Mouse (Mus musculus) CH12.LX (cell line): ENCODE results near the gene Xylt1.

Experiments
- CHD1 ChIP-seq: IDR thresholded peaks from 2 replicates; pipeline ENCODE4 v1.6.1; 2012; ENCODE audit warnings: low read depth, low read length, improper control_type of control experiment, inconsistent platforms
- CTCF ChIP-seq, 2 experiments: IDR thresholded peaks in 1 of 2; conservative IDR thresholded peaks in 1 of 2; 2 replicates each; pipeline ENCODE4 v1.5.1; 2011 to 2012; ENCODE audit warnings: low read depth in 2 of 2, low read length in 2 of 2, improper control_type of control experiment in 1 of 2, inconsistent platforms in 1 of 2, mild to moderate bottlenecking in 1 of 2, moderate library complexity in 1 of 2
- EP300 ChIP-seq: IDR thresholded peaks from 2 replicates; pipeline ENCODE4 v1.6.1; 2011; ENCODE audit warnings: low read length, improper control_type of control experiment
- KAT2A ChIP-seq: IDR thresholded peaks from 2 replicates; pipeline ENCODE4 v1.6.1; 2012; ENCODE audit warnings: low read length, improper control_type of control experiment, inconsistent platforms; ENCODE audit not compliant: insufficient replicate concordance
- MAX ChIP-seq: IDR thresholded peaks from 2 replicates; pipeline ENCODE4 v1.6.1; 2011; ENCODE audit warnings: low read length, improper control_type of control experiment
- NRF1 ChIP-seq: IDR thresholded peaks from 2 replicates; pipeline ENCODE4 v1.6.1; 2014; ENCODE audit warnings: low read depth, mild to moderate bottlenecking, inconsistent platforms, low read length, improper control_type of control experiment, moderate library complexity
- POLR2A ChIP-seq: IDR thresholded peaks from 2 replicates; pipeline ENCODE4 v1.6.1; 2011; ENCODE audit warnings: low read depth, mild to moderate bottlenecking, improper control_type of control experiment, low read length
- ZC3H11A ChIP-seq: IDR thresholded peaks from 2 replicates; pipeline ENCODE4 v1.6.1; 2012; ENCODE audit warnings: low read depth, mild to moderate bottlenecking, inconsistent platforms, low read length, improper control_type of control experiment

DNA sequence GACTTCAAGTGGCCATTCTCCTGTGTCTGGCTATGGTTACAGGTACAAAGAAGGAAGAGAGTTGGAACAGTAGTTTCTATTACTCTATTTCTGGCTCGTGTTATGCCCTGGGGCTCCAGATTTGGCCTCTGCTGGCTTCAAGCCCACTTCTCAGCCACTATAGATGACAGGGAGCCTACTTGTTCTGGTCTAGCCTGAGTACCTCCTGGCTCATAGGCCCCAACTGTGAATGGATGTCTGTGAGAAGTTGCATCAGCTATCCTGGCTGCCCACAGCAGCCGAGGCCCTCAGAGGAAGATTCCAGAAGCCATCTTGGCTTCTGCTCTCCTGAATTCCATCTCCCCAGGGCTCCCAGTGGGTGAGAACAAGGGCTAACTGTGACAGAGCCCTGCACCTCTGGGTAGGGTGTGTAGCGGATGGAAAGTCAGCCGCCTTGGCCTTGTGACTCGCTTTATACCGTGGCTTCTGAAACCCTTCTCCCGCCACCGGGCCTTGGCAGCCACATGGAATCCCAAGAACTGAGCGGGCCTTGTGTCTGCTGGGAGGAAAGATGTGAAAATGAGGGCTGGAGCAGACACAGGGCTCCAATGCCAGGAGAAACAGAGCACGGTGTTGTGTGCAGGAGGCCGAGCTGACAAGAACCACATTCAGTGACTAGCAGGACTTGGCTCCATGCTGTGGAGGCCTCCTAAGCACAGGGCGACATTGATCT, 55.1 kb downstream of the Xylt1 start:
- no peak for TF ChIP-seq POLR2A
- no peak for TF ChIP-seq CTCF (conservative IDR thresholded peaks at IDR 0.05 in 1 of 2, IDR thresholded peaks at IDR 0.05 in 1 of 2; ENCODE audit: low read depth in 2 of 2, low read length in 2 of 2)
- no peak for TF ChIP-seq KAT2A
- no peak for TF ChIP-seq ZC3H11A
- TF ChIP-seq EP300, result no peak
- no peak for TF ChIP-seq MAX
- TF ChIP-seq NRF1, result no peak
- TF ChIP-seq CHD1, result no peak
